ENCODE assay signal across 8 mouse cellular contexts in the genomic region with DNA sequence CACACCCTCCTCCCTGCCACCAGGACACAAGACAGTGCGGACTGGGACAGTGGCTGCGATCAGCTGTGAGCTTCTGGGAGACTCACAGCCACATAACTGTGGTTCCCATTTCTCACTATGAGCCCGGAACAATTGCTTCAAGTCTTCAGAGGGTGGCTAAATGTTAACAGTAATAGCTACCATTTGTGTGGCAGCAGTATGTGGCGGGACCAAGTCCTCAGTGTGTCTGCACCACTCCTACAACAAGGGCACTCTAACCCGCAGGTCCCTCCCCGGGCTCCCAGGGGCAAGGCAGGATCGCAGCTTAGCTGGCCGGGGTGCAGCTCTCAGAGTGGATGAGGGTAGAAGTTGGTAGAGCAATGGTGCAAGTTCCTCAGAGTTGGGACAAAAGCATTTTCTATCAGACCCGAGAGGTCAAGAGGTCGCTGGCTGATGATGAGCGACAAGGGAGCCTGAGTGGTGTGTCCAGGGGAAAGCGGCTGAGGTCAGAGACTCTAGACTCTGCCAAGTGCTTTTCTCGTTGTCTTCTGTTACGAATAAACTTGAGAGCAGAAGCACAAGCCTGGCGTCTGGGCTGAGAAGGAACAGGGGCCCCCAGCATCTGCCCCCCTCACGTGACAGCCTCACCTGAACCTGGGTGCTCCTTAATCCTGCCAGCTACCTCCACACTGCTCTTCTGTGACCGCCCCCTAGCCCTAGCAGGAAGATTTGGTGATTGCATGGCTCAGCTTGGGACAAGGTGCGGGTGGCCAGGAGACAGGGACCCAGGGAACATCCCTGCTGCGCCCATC.
DNase-seq lines count a peak whose midpoint lies in the region; ATAC-seq and TF ChIP-seq lines count a peak whose summit lies in the region.

No protein-coding gene starts in this region.

- peaks cover 12% of the 10 kb centered on the region; the same call in 1 of the 2 replicates for H3K36me3 ChIP-seq in kidney, embryonic 14.5 days (ENCODE audit: control insufficient read depth, insufficient read depth, low read length)

- H3K9ac ChIP-seq in kidney, embryonic 14.5 days (ENCODE audit: low read depth, low read length) = peak overlapping the region; percentile 76

- no peaks in the 10 kb centered on the region for H3K27me3 ChIP-seq in kidney, embryonic 14.5 days (ENCODE audit: control insufficient read depth, insufficient read depth, low read length)

- H3K9me3 ChIP-seq in kidney, embryonic 14.5 days (ENCODE audit: control insufficient read depth, low read length) = no peaks in the 10 kb centered on the region

- peaks cover 78% of the 10 kb centered on the region for H3K4me1 ChIP-seq in kidney, embryonic 14.5 days (ENCODE audit: control insufficient read depth, insufficient read depth, low read length)

- H3K27ac ChIP-seq in layer of hippocampus, adult 2 months = peak overlapping the region; percentile 98
- H3K27ac ChIP-seq in kidney, embryonic 14.5 days (ENCODE audit: low read depth, low read length) = peak overlapping the region; percentile 99

- DNase-seq in layer of hippocampus, adult 2 months (ENCODE audit: low spot score in 2 of 2) = no peak
- no peak for DNase-seq in layer of hippocampus, adult 8-10 months (ENCODE audit: low spot score in 2 of 2)
- DNase-seq in adrenal gland, postnatal 36 days = peak; percentile 35 to 59
- peak; percentile 45 for DNase-seq in gastrocnemius, postnatal 25 days
- DNase-seq in testis, postnatal 10 days (ENCODE audit: low spot score) = peak; percentile 58
- no peak for DNase-seq in left cerebral cortex, adult 11 months (ENCODE audit: low spot score)

- H3K4me2 ChIP-seq in kidney, embryonic 14.5 days (replicated peaks; ENCODE audit: low read depth, low read length) = peak overlapping the region; percentile 84

- peak overlapping the region; percentile 59 for H3K4me3 ChIP-seq in layer of hippocampus, adult 2 months
- peak overlapping the region; percentile 46 for H3K4me3 ChIP-seq in kidney, embryonic 14.5 days (ENCODE audit: low read length)

- peak; percentile 22; the same call in 1 of the 2 replicates for TF ChIP-seq CTCF in layer of hippocampus, adult 2 months (conservative IDR thresholded peaks at IDR 0.05)

- peak; percentile 50 for ATAC-seq in kidney, embryonic 14.5 days (ENCODE audit: low FRiP score, low TSS enrichment)
- ATAC-seq in megakaryocyte progenitor cell, adult 5-6 weeks (replicated peaks; ENCODE audit: poor library complexity) = peak; percentile 18

- 7% methylated on average over 19 of the region's 19 CpGs for WGBS in kidney, embryonic 14.5 days

Comparison
In these comparisons a context has a peak if more than half of its experiments do, and no peak if none do; other contexts are left out.
1. DNase-seq: peak in adrenal gland, postnatal 36 days (2 of 2), gastrocnemius, postnatal 25 days (single experiment) and testis, postnatal 10 days (single experiment); none in layer of hippocampus, adult 2 months (0 of 2), layer of hippocampus, adult 8-10 months (0 of 2) and left cerebral cortex, adult 11 months (single experiment).